Mouse (Mus musculus) liver, embryonic 14.5 days (tissue): ENCODE measurements around the gene Eri3. TPM values are rescaled to one million over a fixed set of nuclear protein-coding genes. Genes with fewer than 3 reads are reported as not detected.

Experiments
- ATAC-seq: fragments of 200-750 bp; cut with Nextera tagmentation; 2 replicates; pipeline ENCODE4 v1.8.0; 2017; ENCODE audit warnings: moderate number of reproducible peaks, mild to moderate bottlenecking, moderate library complexity; ENCODE audit not compliant: insufficient read depth
- DNase-seq, 3 experiments: peaks; one replicate each; pipeline ENCODE4 v3.0.0-alpha.2; 2012 to 2013; ENCODE audit warnings: low read depth in 3 of 3, low spot score in 3 of 3
- H3K27ac ChIP-seq: fragments of 300-500 bp; sonication (generic); 2 replicates; pipeline ENCODE4 v1.5.1; 2014; ENCODE audit warnings: moderate library complexity, mild to moderate bottlenecking, control low read depth, inconsistent platforms
- H3K27me3 ChIP-seq: fragments of 300-500 bp; sonication (generic); 2 replicates; pipeline ENCODE4 v1.6.1; 2014; ENCODE audit warnings: mild to moderate bottlenecking, low read length, moderate library complexity; ENCODE audit not compliant: control insufficient read depth, insufficient read depth
- H3K36me3 ChIP-seq: fragments of 300-500 bp; sonication (generic); replicated peaks from 2 replicates; pipeline ENCODE4 v1.6.1; 2014; ENCODE audit warnings: low read depth; ENCODE audit not compliant: control insufficient read depth, insufficient read depth
- H3K4me1 ChIP-seq, 2 experiments: fragments of 200-500 bp in 1 of 2; fragments of 300-500 bp in 1 of 2; sonication (generic) in 1 of 2; replicated peaks; 2 replicates each; pipeline ENCODE4 v1.6.1; 2012 to 2014; ENCODE audit warnings: antibody characterized with exemption in 1 of 2, inconsistent platforms in 1 of 2, low read length in 1 of 2; ENCODE audit not compliant: control insufficient read depth in 2 of 2, insufficient read depth in 2 of 2
- H3K4me2 ChIP-seq: fragments of 300-500 bp; sonication (generic); 2 replicates; pipeline ENCODE4 v1.6.1; 2014; ENCODE audit warnings: low read depth, mild to moderate bottlenecking, control low read depth, moderate library complexity
- H3K4me3 ChIP-seq, 2 experiments: fragments of 200-500 bp in 1 of 2; fragments of 300-500 bp in 1 of 2; sonication (generic) in 1 of 2; 2 replicates each; pipeline ENCODE4 v1.5.1; 2012 to 2014; ENCODE audit warnings: low read depth in 2 of 2, low read length in 2 of 2, mild to moderate bottlenecking in 2 of 2, control low read depth in 1 of 2, inconsistent platforms in 1 of 2, moderate library complexity in 1 of 2; ENCODE audit not compliant: insufficient read depth in 1 of 2
- H3K9ac ChIP-seq: fragments of 300-500 bp; sonication (generic); replicated peaks from 2 replicates; pipeline ENCODE4 v1.6.1; 2014; ENCODE audit warnings: mild to moderate bottlenecking, control low read depth, moderate library complexity
- H3K9me3 ChIP-seq: fragments of 300-500 bp; sonication (generic); 2 replicates; pipeline ENCODE4 v1.6.1; 2016; ENCODE audit warnings: low read length, mixed read lengths; ENCODE audit not compliant: control insufficient read depth
- CTCF ChIP-seq: IDR thresholded peaks from 2 replicates; pipeline ENCODE4 v1.5.1; 2016; ENCODE audit warnings: antibody characterized with exemption, low read depth, control low read depth
- EP300 ChIP-seq: IDR thresholded peaks from 2 replicates; pipeline ENCODE4 v1.6.1; 2016; ENCODE audit warnings: antibody characterized with exemption, low read depth
- WGBS: fragments of 180-500 bp; shearing (Covaris S2); extraction: QIAGEN DNeasy Blood & Tissue Kit; methylation state at CpG from one replicate; pipeline ENCODE4 v1.1.7; 2014; ENCODE audit not compliant: insufficient replicate concordance; 5-methylcytosine and 5-hydroxymethylcytosine counted together
- polyA plus RNA-seq, 2 experiments: library from polyadenylated mRNA; depleted of rRNA in 1 of 2; stranded (reverse) in 1 of 2; unstranded in 1 of 2; fragments of >200 nt; fragmentation: Nextera tagmentation in 1 of 2; extraction: Ambion mirVana in 1 of 2; gene quantifications; 2 replicates each; pipeline versions ENCODE4 v1.2.1 to v1.2.3; 2012 to 2014

Eri3 gene
- polyA plus RNA-seq, 2 experiments, result 20.1 to 29.8 TPM

- Histone ChIP-seq H3K27me3 (no peaks in the 10 kb centered on the region), H3K9me3 (no peaks in the 10 kb centered on the region), H3K9ac (no peak overlapping the region), H3K36me3 (no peaks in the 10 kb centered on the region; the same call in none of the 2 replicates), H3K4me2 (no peak overlapping the region), H3K27ac (no peak overlapping the region), H3K4me1 (peaks cover 2 to 16% of the 10 kb centered on the region in 2 experiments; a peak in 3 of 4 replicates), H3K4me3 (no peak overlapping the region)
- TF ChIP-seq CTCF (no peak), EP300 (no peak)
- no peak for ATAC-seq
- no peak for DNase-seq
- 73% methylated on average over 4 of the region's 4 CpGs for WGBS
Observed at GRCm38 (mm10) chr4:117616600-117616999, 66.4 kb downstream of the Eri3 start.

GRCm38 (mm10) chr4:117622270-117622669, 72.1 kb downstream of the Eri3 start:
- peaks cover 0 to 5% of the 10 kb centered on the region in 2 experiments; a peak in 2 of 4 replicates for H3K4me1 ChIP-seq
- H3K9ac ChIP-seq, result no peak overlapping the region
- no peak overlapping the region for H3K4me3 ChIP-seq
- no peaks in the 10 kb centered on the region; the same call in 1 of the 2 replicates for H3K36me3 ChIP-seq
- H3K9me3 ChIP-seq, result no peaks in the 10 kb centered on the region
- H3K4me2 ChIP-seq, result no peak overlapping the region
- H3K27me3 ChIP-seq, result no peaks in the 10 kb centered on the region
- WGBS, result 64% methylated on average over 5 of the region's 5 CpGs
- ATAC-seq (no peak), DNase-seq (no peak)
- TF ChIP-seq EP300, result no peak
- TF ChIP-seq CTCF, result no peak
- no peak overlapping the region for H3K27ac ChIP-seq

- Histone ChIP-seq H3K4me2 (no peak overlapping the region), H3K4me1 (peaks cover 0 to 5% of the 10 kb centered on the region in 2 experiments; a peak in 2 of 4 replicates), H3K4me3 (no peak overlapping the region), H3K9me3 (no peaks in the 10 kb centered on the region), H3K36me3 (no peaks in the 10 kb centered on the region; the same call in 1 of the 2 replicates), H3K27me3 (no peaks in the 10 kb centered on the region), H3K9ac (no peak overlapping the region), H3K27ac (no peak overlapping the region)
- DNase-seq (no peak), ATAC-seq (no peak)
- WGBS, result 85% methylated on average over 2 of the region's 2 CpGs
- TF ChIP-seq EP300 (no peak), CTCF (no peak)
Observed at GRCm38 (mm10) chr4:117623025-117623424, 72.9 kb downstream of the Eri3 start.

GRCm38 (mm10) chr4:117624660-117625059, 74.5 kb downstream of the Eri3 start:
- no peak overlapping the region for H3K9ac ChIP-seq
- H3K36me3 ChIP-seq, result no peaks in the 10 kb centered on the region; the same call in 1 of the 2 replicates
- H3K4me2 ChIP-seq, result no peak overlapping the region
- DNase-seq (no peak), ATAC-seq (no peak)
- TF ChIP-seq CTCF (no peak), EP300 (no peak)
- H3K27ac ChIP-seq, result no peak overlapping the region
- H3K9me3 ChIP-seq, result no peaks in the 10 kb centered on the region
- H3K4me1 ChIP-seq, result peaks cover 0 to 7% of the 10 kb centered on the region in 2 experiments; a peak in 2 of 4 replicates
- no peaks in the 10 kb centered on the region for H3K27me3 ChIP-seq
- WGBS, result 72% methylated on average over 5 of the region's 5 CpGs
- no peak overlapping the region for H3K4me3 ChIP-seq

- no peak overlapping the region for H3K27ac ChIP-seq
- DNase-seq (no peak), ATAC-seq (no peak)
- no peaks in the 10 kb centered on the region for H3K27me3 ChIP-seq
- no peak overlapping the region for H3K4me2 ChIP-seq
- H3K9ac ChIP-seq, result no peak overlapping the region
- WGBS, result 57% methylated on average over 1 of the region's 1 CpGs
- no peaks in the 10 kb centered on the region for H3K36me3 ChIP-seq
- no peaks in the 10 kb centered on the region for H3K9me3 ChIP-seq
- TF ChIP-seq CTCF (no peak), EP300 (no peak)
- H3K4me3 ChIP-seq, result no peak overlapping the region
- H3K4me1 ChIP-seq, result peaks cover 0 to 9% of the 10 kb centered on the region in 2 experiments; a peak in 2 of 4 replicates
Observed at GRCm38 (mm10) chr4:117628464-117628863, 78.3 kb downstream of the Eri3 start.
